Mouse (Mus musculus): ENCODE measurements at regions not wholly inside any gene's neighbourhood (a gene's known extent, or its start where the extent isn't known, plus 50 kb on each side); places are given as distances from the start of the nearest gene placed in this dataset.

DNA sequence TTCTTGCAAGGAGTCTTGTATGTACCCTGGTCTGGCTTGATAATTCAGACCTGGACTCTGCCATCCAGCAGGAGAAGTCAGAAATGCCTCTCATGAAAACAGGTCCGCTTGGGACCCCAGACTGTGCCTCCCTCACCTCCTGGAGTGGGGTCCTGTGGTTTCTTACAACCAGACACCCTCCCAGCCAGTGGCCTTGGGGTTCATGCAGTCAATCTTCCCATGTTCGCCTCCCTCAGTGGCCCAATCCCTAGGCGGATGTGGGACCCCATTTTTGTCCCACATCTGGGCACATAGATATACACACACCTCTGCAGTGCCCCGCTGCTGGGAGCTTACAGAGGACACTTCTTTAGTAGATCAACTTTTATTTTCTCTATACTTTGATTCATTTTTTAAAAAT is 217.7 kb downstream of the Lrfn2 start:
- H3K4me2 ChIP-seq, result no peak overlapping the region
- H3K27me3 ChIP-seq, result no peaks in the 10 kb centered on the region
- H3K9me3 ChIP-seq (replicated peaks), result no peaks in the 10 kb centered on the region
- H3K4me1 ChIP-seq, result no peaks in the 10 kb centered on the region
- 91% methylated on average over 4 of the region's 4 CpGs for WGBS
- H3K27ac ChIP-seq, result no peak overlapping the region
- no peak for ATAC-seq (replicated peaks; ENCODE audit: low FRiP score)
- no peaks in the 10 kb centered on the region for H3K36me3 ChIP-seq
- H3K9ac ChIP-seq, result no peak overlapping the region
- H3K4me3 ChIP-seq (replicated peaks), result no peak overlapping the region

DNA sequence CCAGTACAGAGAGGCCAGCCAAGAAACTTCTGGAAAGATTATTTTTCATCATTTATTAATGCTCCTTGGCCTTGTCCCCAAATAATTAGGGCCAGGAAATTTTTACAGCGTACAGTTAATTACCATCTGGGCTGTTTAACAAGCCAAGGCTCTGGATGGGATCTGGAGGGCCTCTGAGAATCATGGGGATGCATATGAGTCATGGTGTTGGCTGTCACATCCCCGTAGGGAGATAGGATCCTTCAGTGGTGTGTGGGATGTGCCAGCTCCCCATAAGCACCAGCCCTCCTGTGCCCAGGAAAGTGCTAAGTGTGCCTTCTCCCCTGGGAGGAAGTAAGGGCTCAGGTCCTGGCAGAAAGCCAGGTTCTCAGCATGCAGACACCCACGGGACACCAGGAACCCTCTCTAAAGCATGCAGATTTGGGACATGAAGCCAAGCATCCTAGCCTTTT is 218.8 kb downstream of the Lrfn2 start:
- no peak overlapping the region for H3K9ac ChIP-seq
- no peaks in the 10 kb centered on the region for H3K36me3 ChIP-seq
- no peaks in the 10 kb centered on the region for H3K27me3 ChIP-seq
- no peak for ATAC-seq (replicated peaks; ENCODE audit: low FRiP score)
- H3K4me3 ChIP-seq (replicated peaks), result no peak overlapping the region
- WGBS, result 59% methylated on average over 3 of the region's 3 CpGs
- no peak overlapping the region for H3K4me2 ChIP-seq
- no peaks in the 10 kb centered on the region for H3K9me3 ChIP-seq (replicated peaks)
- H3K4me1 ChIP-seq, result no peaks in the 10 kb centered on the region
- H3K27ac ChIP-seq, result no peak overlapping the region

DNA sequence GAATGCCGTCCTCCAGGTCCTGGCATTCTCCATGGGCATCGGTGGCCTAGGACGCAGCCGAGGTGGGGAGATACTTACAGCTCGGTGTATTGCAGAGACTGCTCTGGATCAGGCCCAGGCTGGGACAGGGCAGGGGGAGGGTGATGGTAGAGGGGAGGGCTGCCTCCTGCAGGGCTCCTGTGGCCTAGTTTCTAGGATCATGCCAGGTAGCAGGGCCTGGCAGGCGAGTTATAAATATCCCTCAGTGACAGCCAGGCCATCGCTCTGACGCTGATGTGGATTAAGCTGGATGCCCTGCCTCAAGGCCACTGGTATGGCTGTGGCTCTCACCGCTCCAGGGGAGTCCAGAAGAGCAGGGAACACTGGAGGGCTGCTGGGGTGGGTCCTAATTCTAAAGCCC is 221.8 kb downstream of the Lrfn2 start:
- Histone ChIP-seq H3K4me2 (no peak overlapping the region), H3K36me3 (no peaks in the 10 kb centered on the region), H3K4me1 (no peaks in the 10 kb centered on the region), H3K9me3 (replicated peaks) (no peaks in the 10 kb centered on the region), H3K9ac (no peak overlapping the region), H3K4me3 (replicated peaks) (no peak overlapping the region), H3K27me3 (no peaks in the 10 kb centered on the region), H3K27ac (no peak overlapping the region)
- WGBS, result 83% methylated on average over 9 of the region's 9 CpGs
- ATAC-seq (replicated peaks; ENCODE audit: low FRiP score), result no peak

GRCm38 (mm10) chr17:49155001-49155515 is 222.9 kb downstream of the Lrfn2 start:
- Histone ChIP-seq H3K27ac (no peak overlapping the region), H3K4me1 (no peaks in the 10 kb centered on the region), H3K4me2 (no peak overlapping the region), H3K4me3 (replicated peaks) (no peak overlapping the region), H3K9ac (no peak overlapping the region), H3K27me3 (no peaks in the 10 kb centered on the region), H3K36me3 (no peaks in the 10 kb centered on the region), H3K9me3 (replicated peaks) (no peaks in the 10 kb centered on the region)
- WGBS, result 86% methylated on average over 9 of the region's 9 CpGs
- ATAC-seq (replicated peaks; ENCODE audit: low FRiP score), result no peak

DNA sequence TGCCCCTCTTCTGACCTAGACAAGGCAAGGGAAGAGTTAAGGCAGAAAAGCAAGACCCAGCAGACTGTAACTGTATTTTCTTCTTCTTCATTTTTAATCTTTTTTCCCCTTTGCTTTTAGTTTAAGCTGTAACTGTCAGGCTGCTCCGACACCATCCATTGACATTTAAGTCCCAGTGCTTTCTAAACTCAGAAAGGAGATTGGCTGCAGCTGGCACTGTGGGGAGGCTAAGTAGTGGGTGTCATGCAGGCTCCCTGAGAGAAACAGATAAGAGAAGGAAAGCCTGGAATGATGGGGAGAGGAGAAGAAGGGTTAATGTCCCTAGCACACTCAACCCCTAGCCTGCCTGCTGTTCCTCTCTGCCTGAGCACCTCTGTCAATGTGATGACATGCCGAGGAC is 225.4 kb downstream of the Lrfn2 start:
- 67% methylated on average over 2 of the region's 2 CpGs for WGBS
- Histone ChIP-seq H3K9me3 (replicated peaks) (no peaks in the 10 kb centered on the region), H3K9ac (no peak overlapping the region), H3K4me3 (replicated peaks) (no peak overlapping the region), H3K27ac (no peak overlapping the region), H3K36me3 (no peaks in the 10 kb centered on the region), H3K27me3 (no peaks in the 10 kb centered on the region), H3K4me2 (no peak overlapping the region), H3K4me1 (no peaks in the 10 kb centered on the region)
- no peak for ATAC-seq (replicated peaks; ENCODE audit: low FRiP score)

DNA sequence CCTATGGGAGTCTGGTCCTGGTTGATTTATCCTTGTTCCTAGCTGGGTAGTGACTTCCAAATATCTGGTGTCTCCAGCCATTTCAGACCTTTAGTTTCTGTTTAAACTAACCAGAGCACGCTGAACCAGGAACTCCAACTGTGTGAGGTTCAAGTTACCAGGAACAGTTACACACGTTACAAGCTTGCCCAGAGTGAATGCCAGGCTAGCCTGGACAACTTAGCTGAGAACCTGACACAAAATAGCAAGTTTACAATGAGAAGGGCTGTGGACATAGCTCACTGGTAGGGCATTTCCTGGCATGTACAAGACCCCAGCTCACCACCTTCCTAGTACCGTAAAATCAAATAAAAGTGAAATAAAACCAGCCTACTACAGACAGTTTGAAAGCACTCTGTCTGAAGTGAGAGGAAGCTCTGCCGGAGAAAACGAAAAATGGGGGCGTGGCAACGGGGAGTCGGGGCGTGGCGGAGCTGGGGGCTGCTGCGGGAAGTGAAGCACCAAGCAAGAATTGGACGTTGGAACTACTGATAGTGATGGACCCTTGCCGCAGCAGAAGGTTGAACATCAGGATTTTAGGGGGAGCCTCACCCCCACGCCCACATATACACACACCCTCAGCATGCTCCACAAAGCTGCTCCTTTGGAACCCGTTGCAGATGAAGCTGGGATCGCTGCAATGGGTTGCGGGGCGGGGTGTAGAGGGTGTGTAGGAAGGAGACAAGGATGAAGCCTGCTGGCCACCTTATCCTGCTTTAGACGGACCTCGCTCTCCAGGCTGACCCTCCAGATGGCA is 239.3 kb downstream of the Lrfn2 start:
- no peaks in the 10 kb centered on the region for H3K36me3 ChIP-seq
- no peak overlapping the region for H3K9ac ChIP-seq
- H3K4me1 ChIP-seq, result peaks cover 14% of the 10 kb centered on the region
- ATAC-seq (replicated peaks; ENCODE audit: low FRiP score), result peak; percentile 49; the same call in 1 of the 2 replicates
- WGBS, result 2% methylated on average over 20 of the region's 20 CpGs
- H3K27me3 ChIP-seq, result peaks cover 30% of the 10 kb centered on the region
- H3K27ac ChIP-seq, result no peak overlapping the region
- peak overlapping the region; percentile 42 for H3K4me3 ChIP-seq (replicated peaks)
- H3K9me3 ChIP-seq (replicated peaks), result no peaks in the 10 kb centered on the region
- H3K4me2 ChIP-seq, result peak overlapping the region; percentile 76

- no peaks in the 10 kb centered on the region for H3K9me3 ChIP-seq (replicated peaks)
- ATAC-seq (replicated peaks; ENCODE audit: low FRiP score), result no peak
- H3K4me1 ChIP-seq, result peaks cover 14% of the 10 kb centered on the region
- no peak overlapping the region for H3K27ac ChIP-seq
- 12% methylated on average over 15 of the region's 15 CpGs for WGBS
- H3K27me3 ChIP-seq, result peaks cover 30% of the 10 kb centered on the region
- H3K4me2 ChIP-seq, result peak overlapping the region; percentile 76
- peak overlapping the region; percentile 42 for H3K4me3 ChIP-seq (replicated peaks)
- H3K36me3 ChIP-seq, result no peaks in the 10 kb centered on the region
- H3K9ac ChIP-seq, result no peak overlapping the region
These were observed 240.0 kb downstream of the Lrfn2 start for GRCm38 (mm10) chr17:49172052-49172799.

DNA sequence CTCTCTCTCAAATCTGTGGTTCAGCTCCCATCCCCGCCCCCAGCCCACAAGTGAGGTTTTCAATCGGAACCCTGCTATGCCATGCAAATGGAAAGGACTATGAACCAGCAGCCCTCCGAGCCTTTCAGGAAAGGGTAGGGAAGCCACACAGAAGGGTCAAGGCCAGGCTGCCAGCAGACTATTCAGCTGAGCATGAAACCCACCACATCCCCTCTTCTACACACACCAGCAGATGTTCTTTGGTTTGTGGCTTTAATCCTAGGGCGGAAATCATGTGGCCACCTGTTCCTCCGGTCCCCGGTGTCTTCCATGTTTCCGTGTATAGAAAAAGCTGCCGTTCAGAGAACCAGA is 240.6 kb downstream of the Lrfn2 start:
- H3K27ac ChIP-seq, result no peak overlapping the region
- no peak for ATAC-seq (replicated peaks; ENCODE audit: low FRiP score)
- peaks cover 30% of the 10 kb centered on the region for H3K27me3 ChIP-seq

GRCm38 (mm10) chr17:49177966-49178731 is 246.0 kb downstream of the Lrfn2 start:
- no peaks in the 10 kb centered on the region for H3K4me1 ChIP-seq
- WGBS, result 64% methylated on average over 6 of the region's 6 CpGs
- H3K9me3 ChIP-seq (replicated peaks), result no peaks in the 10 kb centered on the region
- H3K36me3 ChIP-seq, result no peaks in the 10 kb centered on the region
- H3K4me3 ChIP-seq (replicated peaks), result no peak overlapping the region
- ATAC-seq (replicated peaks; ENCODE audit: low FRiP score), result no peak
- no peak overlapping the region for H3K4me2 ChIP-seq
- no peak overlapping the region for H3K27ac ChIP-seq
- no peak overlapping the region for H3K9ac ChIP-seq
- H3K27me3 ChIP-seq, result peaks cover 34% of the 10 kb centered on the region

More for the DNA sequence above, 240.6 kb downstream of the Lrfn2 start:
- H3K4me2 ChIP-seq, result no peak overlapping the region
- H3K9ac ChIP-seq, result no peak overlapping the region
- no peak overlapping the region for H3K4me3 ChIP-seq (replicated peaks)
- no peaks in the 10 kb centered on the region for H3K9me3 ChIP-seq (replicated peaks)
- 65% methylated on average over 8 of the region's 8 CpGs for WGBS
- peaks cover 14% of the 10 kb centered on the region for H3K4me1 ChIP-seq
- no peaks in the 10 kb centered on the region for H3K36me3 ChIP-seq

DNA sequence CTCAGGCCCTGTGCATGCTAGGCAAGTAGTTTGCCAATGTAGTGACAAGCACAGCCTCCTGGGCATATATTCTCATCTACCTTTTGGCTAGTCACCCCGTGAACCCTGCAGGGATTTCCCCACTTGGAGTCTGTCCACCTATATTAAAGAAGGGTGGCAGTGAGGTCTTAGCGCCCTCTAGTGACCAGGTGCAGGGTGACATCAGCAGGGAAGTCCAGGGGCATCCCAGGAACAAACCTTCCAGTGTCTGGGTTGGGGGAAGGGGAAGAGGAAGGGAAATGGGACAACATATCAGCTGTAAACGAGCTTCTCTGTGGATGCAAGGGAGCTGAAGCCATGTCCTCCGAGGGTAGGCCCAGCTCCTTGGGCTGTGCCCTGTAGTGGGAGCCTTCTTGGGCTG is 245.7 kb upstream of the Mocs1 start:
- H3K4me3 ChIP-seq (replicated peaks), result no peak overlapping the region
- peak; percentile 62; the same call in 1 of the 2 replicates for ATAC-seq (replicated peaks; ENCODE audit: low FRiP score)
- no peak overlapping the region for H3K4me2 ChIP-seq
- peaks cover 18% of the 10 kb centered on the region for H3K27me3 ChIP-seq
- no peaks in the 10 kb centered on the region for H3K9me3 ChIP-seq (replicated peaks)
- H3K4me1 ChIP-seq, result 0 out of 2 replicates have a peak, but pooled peaks cover 3% of the 10 kb centered on the region
- no peaks in the 10 kb centered on the region for H3K36me3 ChIP-seq
- 10% methylated on average over 4 of the region's 4 CpGs for WGBS
- H3K27ac ChIP-seq, result no peak overlapping the region
- no peak overlapping the region for H3K9ac ChIP-seq

GRCm38 (mm10) chr17:49183917-49184316 is 244.2 kb upstream of the Mocs1 start:
- 56% methylated on average over 3 of the region's 3 CpGs for WGBS
- no peak for ATAC-seq (replicated peaks; ENCODE audit: low FRiP score)
- H3K36me3 ChIP-seq, result no peaks in the 10 kb centered on the region
- H3K9me3 ChIP-seq (replicated peaks), result no peaks in the 10 kb centered on the region
- no peak overlapping the region for H3K4me3 ChIP-seq (replicated peaks)
- no peak overlapping the region for H3K4me2 ChIP-seq
- H3K27me3 ChIP-seq, result peaks cover 18% of the 10 kb centered on the region
- H3K4me1 ChIP-seq, result 0 out of 2 replicates have a peak, but pooled peaks cover 3% of the 10 kb centered on the region
- no peak overlapping the region for H3K27ac ChIP-seq
- H3K9ac ChIP-seq, result no peak overlapping the region

Data from kidney, embryonic 15.5 days (tissue).